Mouse (Mus musculus) heart, embryonic 10.5 days (tissue): ENCODE measurements around the gene Myrfl. TPM values are rescaled to one million over a fixed set of nuclear protein-coding genes. Genes with fewer than 3 reads are reported as not detected.

Experiments used
- DNase-seq: peaks from one replicate; pipeline ENCODE4 v3.0.0-alpha.2; 2017; ENCODE audit warnings: low spot score
- H3K27ac ChIP-seq: fragments of 300-500 bp; sonication (generic); 2 replicates; pipeline ENCODE4 v1.5.1; 2016; ENCODE audit warnings: mild to moderate bottlenecking
- H3K27me3 ChIP-seq: fragments of 300-500 bp; sonication (generic); 2 replicates; pipeline ENCODE4 v1.6.1; 2016; ENCODE audit warnings: mild to moderate bottlenecking; ENCODE audit not compliant: poor library complexity, insufficient read depth, severe bottlenecking
- H3K36me3 ChIP-seq: fragments of 300-500 bp; sonication (generic); 2 replicates; pipeline ENCODE4 v1.6.1; 2016; ENCODE audit warnings: mild to moderate bottlenecking, moderate library complexity
- H3K4me1 ChIP-seq: fragments of 300-500 bp; sonication (generic); 2 replicates; pipeline ENCODE4 v1.6.1; 2016; ENCODE audit warnings: mild to moderate bottlenecking
- H3K4me3 ChIP-seq: fragments of 300-500 bp; sonication (generic); 2 replicates; pipeline ENCODE4 v1.5.1; 2016; ENCODE audit warnings: mild to moderate bottlenecking, moderate library complexity
- H3K9me3 ChIP-seq: fragments of 300-500 bp; sonication (generic); 2 replicates; pipeline ENCODE4 v1.6.1; 2016; ENCODE audit warnings: mild to moderate bottlenecking, moderate library complexity
- WGBS: fragments of 180-500 bp; shearing (Covaris S2); methylation state at CpG from one replicate; pipeline ENCODE4 v1.1.7; 2016; 5-methylcytosine and 5-hydroxymethylcytosine counted together
- polyA plus RNA-seq: library from polyadenylated mRNA; unstranded; fragments of >200 nt; fragmentation: Nextera tagmentation; extraction: Ambion mirVana; gene quantifications from 2 replicates; pipeline ENCODE4 v1.2.1, GENCODE M21; 2016

The Myrfl gene
- polyA plus RNA-seq, 1 experiment from 2014 or later, result 0.33 TPM

- no peak for DNase-seq
- Histone ChIP-seq H3K27me3 (0 out of 2 replicates have a peak, but pooled peaks cover 5% of the 10 kb centered on the region), H3K4me3 (no peak overlapping the region), H3K27ac (no peak overlapping the region), H3K36me3 (no peaks in the 10 kb centered on the region), H3K9me3 (no peaks in the 10 kb centered on the region), H3K4me1 (peaks cover 25% of the 10 kb centered on the region)
- WGBS, result 91% methylated on average over 8 of the region's 8 CpGs
Observed at GRCm38 (mm10) chr10:116735607-116736006, 161.1 kb downstream of the Myrfl start.

GRCm38 (mm10) chr10:116733651-116734050 is 163.1 kb downstream of the Myrfl start:
- 45% methylated on average over 7 of the region's 7 CpGs for WGBS
- no peaks in the 10 kb centered on the region for H3K9me3 ChIP-seq

GRCm38 (mm10) chr10:116730033-116730652 is 166.6 kb downstream of the Myrfl start:
- 67% methylated on average over 10 of the region's 10 CpGs for WGBS
- no peaks in the 10 kb centered on the region; the same call in 1 of the 2 replicates for H3K27me3 ChIP-seq
- DNase-seq, result no peak
- H3K4me1 ChIP-seq, result peaks cover 29% of the 10 kb centered on the region; the same call in 1 of the 2 replicates
- no peak overlapping the region for H3K27ac ChIP-seq
- H3K36me3 ChIP-seq, result no peaks in the 10 kb centered on the region
- no peak overlapping the region for H3K4me3 ChIP-seq
- H3K9me3 ChIP-seq, result no peaks in the 10 kb centered on the region

More at GRCm38 (mm10) chr10:116733651-116734050, 163.1 kb downstream of the Myrfl start:
- Histone ChIP-seq H3K36me3 (no peaks in the 10 kb centered on the region), H3K27me3 (peaks cover 5% of the 10 kb centered on the region; the same call in 1 of the 2 replicates), H3K4me3 (no peak overlapping the region), H3K4me1 (0 out of 2 replicates have a peak, but pooled peaks cover 19% of the 10 kb centered on the region), H3K27ac (no peak overlapping the region)
- no peak for DNase-seq

GRCm38 (mm10) chr10:116728860-116729259 is 167.9 kb downstream of the Myrfl start:
- DNase-seq, result no peak
- no peak overlapping the region for H3K27ac ChIP-seq
- 82% methylated on average over 8 of the region's 10 CpGs for WGBS
- peaks cover 28% of the 10 kb centered on the region; the same call in 1 of the 2 replicates for H3K4me1 ChIP-seq
- no peaks in the 10 kb centered on the region for H3K36me3 ChIP-seq
- no peak overlapping the region for H3K4me3 ChIP-seq
- H3K9me3 ChIP-seq, result no peaks in the 10 kb centered on the region
- no peaks in the 10 kb centered on the region; the same call in 1 of the 2 replicates for H3K27me3 ChIP-seq

- peak overlapping the region; percentile 75 for H3K27ac ChIP-seq
- H3K27me3 ChIP-seq, result no peaks in the 10 kb centered on the region; the same call in 1 of the 2 replicates
- no peaks in the 10 kb centered on the region for H3K36me3 ChIP-seq
- peak; percentile 84 for DNase-seq
- WGBS, result 16% methylated on average over 14 of the region's 14 CpGs
- H3K9me3 ChIP-seq, result no peaks in the 10 kb centered on the region
- H3K4me1 ChIP-seq, result peaks cover 22% of the 10 kb centered on the region; the same call in 1 of the 2 replicates
- H3K4me3 ChIP-seq, result peak overlapping the region; percentile 48
Observed at GRCm38 (mm10) chr10:116727702-116728298, 168.9 kb downstream of the Myrfl start.

Other genes with a start within 250 kb of the Myrfl start
- gene Rab3ip, start 53.9 kb upstream of the Myrfl start, polyA plus RNA-seq, result 46.0 and 61.0 TPM in 2 replicates
- not detected in 2 replicates for gene Gm10271, start 75.7 kb upstream of the Myrfl start, polyA plus RNA-seq
- 0.18 and 0.20 TPM in 2 replicates for gene Best3, start 89.4 kb upstream of the Myrfl start, polyA plus RNA-seq
- gene Lrrc10, start 148.4 kb upstream of the Myrfl start, polyA plus RNA-seq, result 26.7 and 49.9 TPM in 2 replicates
- 220 and 292 TPM in 2 replicates for gene Cct2, start 166.9 kb upstream of the Myrfl start, polyA plus RNA-seq